Mouse (Mus musculus) thymus, adult 2 months (tissue): ENCODE results near the gene Tgm1.

Experiments
- CTCF ChIP-seq: fragments of 200-500 bp; IDR thresholded peaks from 2 replicates; pipeline ENCODE4 v1.5.1; 2012; ENCODE audit warnings: mild to moderate bottlenecking, control low read depth, low read length, moderate library complexity, borderline replicate concordance; ENCODE audit not compliant: control insufficient read depth, poor library complexity, insufficient read depth; ENCODE audit errors: extremely low read depth
- POLR2A ChIP-seq: fragments of 200-500 bp; IDR thresholded peaks from 2 replicates; pipeline ENCODE4 v1.6.1; 2012; ENCODE audit warnings: mild to moderate bottlenecking, low read length, control low read depth, moderate library complexity; ENCODE audit not compliant: control insufficient read depth, poor library complexity, insufficient read depth; ENCODE audit errors: extremely low read depth

GRCm38 (mm10) chr14:55763166-55763565 is 49.4 kb upstream of the Tgm1 start:
- TF ChIP-seq CTCF = no peak
- TF ChIP-seq POLR2A = no peak
